Comparison of ENCODE assay signal across 16 mouse cellular contexts in genomic region chr4:125901546-125902276, GRCm38 (mm10).
"Had no signal": no experiment of that assay in that cellular context is flagged by ENCODE, and none has a peak within 500 bp of the region (broad histone marks: within the 10 kb centered on the region; RNA-seq: fewer than 3 reads in every experiment).

No protein-coding gene starts in this region.

- H3K27me3 ChIP-seq: liver, embryonic 15.5 days; midbrain, embryonic 15.5 days; stomach, embryonic 15.5 days had no signal

- DNase-seq: kidney, adult 8-10 months; kidney, postnatal 25 days; lung, adult 2 months; lung, postnatal 4 days; right cerebral cortex, postnatal 14 days; thymus, adult 2 months; thymus, postnatal 36 days had no signal

- H3K27ac ChIP-seq: left cerebral cortex, adult 2 months; limb, embryonic 10.5 days; liver, embryonic 15.5 days; midbrain, embryonic 10.5 days; midbrain, embryonic 15.5 days; stomach, embryonic 15.5 days had no signal

- H3K36me3 ChIP-seq: limb, embryonic 10.5 days; liver, embryonic 15.5 days; midbrain, embryonic 10.5 days; midbrain, embryonic 15.5 days; stomach, embryonic 15.5 days had no signal

- H3K4me1 ChIP-seq: liver, embryonic 15.5 days had no signal

- ATAC-seq: intestine, postnatal 0 days; lung, postnatal 0 days; midbrain, embryonic 15.5 days had no signal

- H3K9ac ChIP-seq: liver, embryonic 15.5 days; midbrain, embryonic 15.5 days; stomach, embryonic 15.5 days had no signal

- H3K4me3 ChIP-seq: left cerebral cortex, adult 2 months; limb, embryonic 10.5 days; liver, embryonic 15.5 days; midbrain, embryonic 10.5 days; midbrain, embryonic 15.5 days; stomach, embryonic 15.5 days had no signal

- H3K9me3 ChIP-seq: limb, embryonic 10.5 days; liver, embryonic 15.5 days; midbrain, embryonic 10.5 days; midbrain, embryonic 15.5 days; stomach, embryonic 15.5 days had no signal

- H3K4me2 ChIP-seq: liver, embryonic 11.5 days; liver, embryonic 15.5 days; midbrain, embryonic 15.5 days; stomach, embryonic 15.5 days had no signal
